Mouse (Mus musculus) frontal cortex, postnatal 14 days (tissue): ENCODE measurements at regions not wholly inside any gene's neighbourhood (a gene's known extent, or its start where the extent isn't known, plus 50 kb on each side); places are given as distances from the start of the nearest gene placed in this dataset.

Source experiments
- DNase-seq, 2 experiments: peaks; one replicate each; pipeline ENCODE4 v3.0.0; 2022; ENCODE audit warnings: low spot score in 2 of 2

DNA sequence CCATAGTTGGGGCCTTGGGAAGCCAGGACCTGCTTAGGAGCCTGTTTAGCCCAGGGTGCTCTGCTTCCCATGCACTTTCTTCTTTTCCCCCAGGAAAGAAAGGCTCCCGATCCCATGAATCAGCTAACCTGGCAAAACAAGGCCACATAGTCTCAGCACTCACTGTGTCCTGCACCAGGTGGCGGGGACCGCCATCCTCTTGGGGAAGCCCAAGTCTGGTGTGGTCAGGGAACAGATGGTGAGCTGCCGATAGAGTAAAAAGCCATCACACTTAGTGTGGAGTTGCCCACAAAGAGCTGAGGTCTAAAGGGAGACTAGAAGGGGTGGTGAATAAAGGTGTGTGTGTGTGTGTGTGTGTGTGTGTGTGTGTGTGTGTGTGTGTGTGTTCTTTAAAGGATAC, 57.0 kb upstream of the Lrpap1 start:
- no peak for DNase-seq

- no peak for DNase-seq
Observed at GRCm38 (mm10) chr5:35162120-35162519, 56.6 kb upstream of the Lrpap1 start.

DNA sequence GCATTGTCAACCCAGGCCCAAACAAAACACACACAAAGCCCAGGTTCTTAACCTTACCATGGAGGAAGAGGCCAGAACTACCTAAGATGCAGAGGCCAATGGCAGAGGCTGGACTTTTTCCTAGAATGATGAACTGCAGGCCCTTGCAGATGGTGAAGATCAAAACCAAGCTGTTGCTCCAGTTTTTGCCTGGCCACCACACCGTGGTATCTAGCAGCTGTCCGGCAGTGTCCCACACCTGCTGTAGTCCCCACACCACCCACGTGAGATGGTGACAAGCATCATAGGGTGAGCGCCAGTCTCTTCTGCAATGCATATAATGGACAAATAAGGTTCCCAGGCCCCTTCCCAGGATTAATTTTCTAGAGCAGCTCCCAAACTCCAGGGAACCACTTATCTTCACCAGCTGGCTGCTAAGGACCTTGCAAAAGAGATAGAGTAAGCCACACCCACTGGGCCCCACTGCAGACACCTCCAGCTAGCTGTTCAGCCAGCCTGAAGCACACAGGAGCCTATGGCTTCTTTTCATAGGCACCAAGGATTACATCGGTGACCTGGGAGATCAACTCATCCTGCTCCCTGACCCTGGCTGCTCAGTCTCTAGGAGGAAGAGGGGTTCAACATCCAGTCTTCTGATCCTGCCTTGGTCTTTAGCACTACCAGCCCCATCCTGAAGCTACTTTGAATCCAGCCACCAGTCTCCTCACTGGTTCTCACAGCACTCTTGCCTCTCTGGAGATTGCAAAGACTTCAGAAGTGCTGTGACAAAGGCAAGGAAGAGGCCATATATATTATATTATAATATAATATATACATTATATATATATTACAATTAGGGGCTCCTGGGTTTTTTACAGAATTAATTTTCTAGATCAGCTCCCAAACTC, 55.6 kb upstream of the Lrpap1 start:
- no peak for DNase-seq

DNA sequence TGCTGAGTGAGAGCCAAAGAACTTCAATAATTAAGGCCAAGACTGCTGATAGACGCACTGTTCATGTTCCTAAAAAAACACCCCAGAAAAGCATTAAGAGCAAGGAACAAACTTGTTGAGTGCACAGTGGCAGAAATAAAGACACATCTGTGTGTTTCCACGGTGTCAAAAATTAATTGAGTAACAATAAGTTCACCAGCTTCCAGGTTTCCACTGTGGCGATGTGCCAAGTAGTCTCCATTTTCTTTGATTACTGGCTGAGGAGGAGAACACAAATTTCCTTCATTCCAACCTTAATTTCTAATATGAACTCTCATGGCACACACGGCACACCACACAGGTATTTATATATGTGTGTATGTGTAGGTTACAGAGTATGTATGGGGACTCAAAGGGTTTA, 54.3 kb upstream of the Lrpap1 start:
- DNase-seq = no peak

DNA sequence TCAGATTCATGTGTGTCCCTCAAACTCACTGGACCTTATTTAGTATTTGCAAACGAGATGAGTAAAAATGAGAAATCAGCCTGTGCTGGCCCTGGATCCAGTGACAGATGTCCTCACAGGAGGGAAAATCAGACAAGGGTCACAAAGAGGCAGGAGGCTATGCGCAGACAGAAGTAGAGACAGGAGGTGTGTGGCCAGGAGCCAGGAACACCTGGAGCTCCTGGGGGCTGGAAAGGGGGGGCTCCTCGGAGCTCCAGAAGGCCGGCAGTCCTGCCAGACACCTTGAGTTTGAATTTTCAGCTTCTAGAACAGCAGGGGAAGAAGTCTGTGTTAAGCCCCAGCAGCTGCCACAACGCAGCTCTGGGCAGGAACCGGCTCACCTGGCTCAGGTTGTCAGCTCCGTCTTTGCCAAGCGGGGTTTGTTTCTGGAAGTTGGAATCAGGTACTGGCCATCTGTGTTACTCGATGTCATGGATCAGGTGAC, 53.7 kb upstream of the Lrpap1 start:
- no peak for DNase-seq

DNA sequence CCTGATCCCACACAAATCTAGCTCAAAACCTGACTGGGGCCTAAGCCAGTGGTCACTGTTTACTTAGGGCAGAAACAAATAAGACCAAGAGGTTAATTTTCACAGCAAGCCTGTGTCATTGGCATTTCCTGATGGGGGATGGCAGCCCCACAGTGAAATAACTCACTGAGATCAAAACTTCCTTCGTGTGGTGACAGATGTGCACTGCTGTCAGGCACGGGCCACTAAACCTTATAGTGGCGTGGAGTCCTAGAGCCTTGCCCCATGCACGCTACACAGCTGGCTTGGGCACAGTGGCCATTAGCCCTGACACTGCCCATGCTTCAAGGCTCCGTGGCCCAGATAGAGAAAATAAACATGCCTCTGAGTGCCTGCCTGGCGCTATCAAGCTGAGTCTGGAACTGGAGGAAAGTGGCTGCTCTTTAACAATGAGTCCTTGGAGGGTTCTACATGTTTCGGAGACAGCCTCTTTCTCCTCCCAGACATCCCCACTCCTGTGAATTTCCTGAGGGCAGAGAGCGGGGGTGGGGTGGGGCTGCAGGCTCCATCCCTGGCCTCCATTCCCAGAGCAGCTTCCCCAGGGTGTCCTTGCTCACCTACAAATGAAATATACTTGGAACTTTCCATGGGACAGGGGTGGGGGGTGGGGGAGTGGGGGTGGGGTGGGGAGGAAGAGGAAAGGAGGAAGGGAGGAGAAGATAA, 52.9 kb upstream of the Lrpap1 start:
- DNase-seq = no peak

DNA sequence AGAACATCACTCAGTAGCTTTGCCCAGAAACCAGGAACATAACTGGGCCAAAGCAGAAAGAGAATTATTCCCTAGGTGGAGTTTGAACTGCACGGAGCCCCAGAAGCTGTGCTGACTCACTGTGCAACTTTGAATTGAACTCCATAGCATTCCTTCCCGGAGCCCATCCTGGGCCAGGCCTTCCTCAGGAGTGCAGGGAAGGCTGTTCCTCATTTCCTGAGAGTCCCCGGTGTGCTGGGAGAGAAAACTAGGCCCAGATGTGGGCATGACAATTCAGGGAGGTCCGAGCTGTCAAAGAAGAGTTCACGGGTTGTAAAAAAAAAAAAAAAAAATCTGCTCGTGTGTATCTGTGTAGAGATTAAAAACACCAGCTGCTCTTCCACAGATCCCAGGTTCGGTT, 50.8 kb upstream of the Lrpap1 start:
- no peak for DNase-seq

DNA sequence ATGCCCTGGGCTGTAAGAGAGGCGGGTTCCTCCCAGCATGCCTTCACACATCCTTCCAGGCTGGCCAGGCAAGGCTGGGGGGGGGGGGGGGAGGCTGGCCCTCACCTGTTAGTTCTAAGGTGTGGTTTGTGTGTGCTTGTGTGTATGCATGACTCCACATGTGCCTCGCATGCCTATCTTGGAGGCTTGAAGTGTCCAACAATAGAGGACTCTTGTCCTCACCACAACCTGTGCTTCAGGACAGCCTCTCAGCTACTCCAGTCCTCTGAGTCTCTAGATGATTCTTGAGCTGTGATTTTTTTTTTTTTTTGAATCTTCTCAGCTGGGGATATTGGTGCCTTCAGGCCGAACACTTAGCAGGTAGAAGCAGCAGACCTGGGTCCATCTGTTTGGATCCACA, 50.2 kb upstream of the Lrpap1 start:
- DNase-seq = no peak
